Mouse (Mus musculus): ENCODE measurements around the gene Chaf1b. TPM values are rescaled to one million over a fixed set of nuclear protein-coding genes. Genes with fewer than 3 reads are reported as not detected.

Gene Chaf1b
- polyA plus RNA-seq, 1 experiment from 2014 or later = 78.9 TPM

GRCm38 (mm10) chr16:93893285-93893684 is 9.6 kb downstream of the Chaf1b start:
- 90% methylated on average over 5 of the region's 5 CpGs for WGBS
- Histone ChIP-seq H3K9ac (no peak overlapping the region), H3K4me3 (replicated peaks) (no peak overlapping the region), H3K27ac (no peak overlapping the region), H3K4me2 (no peak overlapping the region), H3K4me1 (no peaks in the 10 kb centered on the region), H3K27me3 (no peaks in the 10 kb centered on the region), H3K36me3 (peaks cover 80% of the 10 kb centered on the region), H3K9me3 (replicated peaks) (no peaks in the 10 kb centered on the region)
- no peak for ATAC-seq (replicated peaks; ENCODE audit: low FRiP score)

GRCm38 (mm10) chr16:93903027-93903426 is 19.3 kb downstream of the Chaf1b start:
- ATAC-seq (replicated peaks; ENCODE audit: low FRiP score) = no peak
- H3K27me3 ChIP-seq = no peaks in the 10 kb centered on the region
- H3K9ac ChIP-seq = no peak overlapping the region
- no peaks in the 10 kb centered on the region for H3K9me3 ChIP-seq (replicated peaks)
- H3K36me3 ChIP-seq = peaks cover 65% of the 10 kb centered on the region
- no peak overlapping the region for H3K27ac ChIP-seq
- WGBS = 82% methylated on average over 6 of the region's 6 CpGs
- no peak overlapping the region for H3K4me3 ChIP-seq (replicated peaks)
- H3K4me1 ChIP-seq = peaks cover 16% of the 10 kb centered on the region
- H3K4me2 ChIP-seq = no peak overlapping the region

- ATAC-seq (replicated peaks; ENCODE audit: low FRiP score) = peak; percentile 68
- Histone ChIP-seq H3K4me3 (replicated peaks) (no peak overlapping the region), H3K4me2 (no peak overlapping the region), H3K4me1 (peaks cover 19% of the 10 kb centered on the region), H3K27me3 (no peaks in the 10 kb centered on the region), H3K36me3 (peaks cover 45% of the 10 kb centered on the region), H3K9ac (no peak overlapping the region), H3K27ac (peak overlapping the region; percentile 62), H3K9me3 (replicated peaks) (no peaks in the 10 kb centered on the region)
- WGBS = 63% methylated on average over 11 of the region's 11 CpGs
These were observed 22.7 kb downstream of the Chaf1b start for GRCm38 (mm10) chr16:93906156-93907014.

- peak overlapping the region; percentile 62 for H3K27ac ChIP-seq
- 75% methylated on average over 5 of the region's 5 CpGs for WGBS
- no peak for ATAC-seq (replicated peaks; ENCODE audit: low FRiP score)
These were observed 24.1 kb downstream of the Chaf1b start for GRCm38 (mm10) chr16:93907761-93908160.

GRCm38 (mm10) chr16:93908196-93908595 is 24.5 kb downstream of the Chaf1b start:
- Histone ChIP-seq H3K9ac (no peak overlapping the region), H3K4me3 (replicated peaks) (no peak overlapping the region), H3K36me3 (peaks cover 27% of the 10 kb centered on the region), H3K27ac (no peak overlapping the region), H3K9me3 (replicated peaks) (no peaks in the 10 kb centered on the region), H3K4me2 (no peak overlapping the region), H3K4me1 (peaks cover 33% of the 10 kb centered on the region), H3K27me3 (no peaks in the 10 kb centered on the region)
- 89% methylated on average over 8 of the region's 8 CpGs for WGBS
- no peak for ATAC-seq (replicated peaks; ENCODE audit: low FRiP score)

More at GRCm38 (mm10) chr16:93907761-93908160, 24.1 kb downstream of the Chaf1b start:
- H3K4me1 ChIP-seq = peaks cover 31% of the 10 kb centered on the region
- peaks cover 31% of the 10 kb centered on the region for H3K36me3 ChIP-seq
- no peaks in the 10 kb centered on the region for H3K9me3 ChIP-seq (replicated peaks)
- H3K4me3 ChIP-seq (replicated peaks) = no peak overlapping the region
- no peaks in the 10 kb centered on the region for H3K27me3 ChIP-seq
- no peak overlapping the region for H3K4me2 ChIP-seq
- H3K9ac ChIP-seq = no peak overlapping the region

- peaks cover 41% of the 10 kb centered on the region for H3K4me1 ChIP-seq
- no peak for ATAC-seq (replicated peaks; ENCODE audit: low FRiP score)
- no peak overlapping the region for H3K4me2 ChIP-seq
- WGBS = 84% methylated on average over 3 of the region's 3 CpGs
- H3K9ac ChIP-seq = no peak overlapping the region
- no peak overlapping the region for H3K4me3 ChIP-seq (replicated peaks)
- peaks cover 10% of the 10 kb centered on the region for H3K36me3 ChIP-seq
- no peaks in the 10 kb centered on the region for H3K27me3 ChIP-seq
- H3K9me3 ChIP-seq (replicated peaks) = no peaks in the 10 kb centered on the region
- no peak overlapping the region for H3K27ac ChIP-seq
These were observed 26.2 kb downstream of the Chaf1b start for GRCm38 (mm10) chr16:93909936-93910335.

- no peaks in the 10 kb centered on the region for H3K9me3 ChIP-seq (replicated peaks)
- H3K27me3 ChIP-seq = no peaks in the 10 kb centered on the region
- H3K27ac ChIP-seq = peak overlapping the region; percentile 81; the same call in 1 of the 2 replicates
- H3K4me3 ChIP-seq (replicated peaks) = no peak overlapping the region
- 74% methylated on average over 28 of the region's 28 CpGs for WGBS
- no peak for ATAC-seq (replicated peaks; ENCODE audit: low FRiP score)
- H3K9ac ChIP-seq = no peak overlapping the region
- peaks cover 39% of the 10 kb centered on the region for H3K4me1 ChIP-seq
- no peak overlapping the region for H3K4me2 ChIP-seq
- peaks cover under 1% of the 10 kb centered on the region for H3K36me3 ChIP-seq
These were observed 27.3 kb downstream of the Chaf1b start for GRCm38 (mm10) chr16:93910735-93911665.

- Histone ChIP-seq H3K27ac (peak overlapping the region; percentile 81), H3K4me2 (0 out of 2 replicates have a peak overlapping the region, but pooled peaks have one; percentile 1), H3K27me3 (no peaks in the 10 kb centered on the region), H3K9ac (no peak overlapping the region), H3K4me3 (replicated peaks) (no peak overlapping the region), H3K9me3 (replicated peaks) (no peaks in the 10 kb centered on the region), H3K4me1 (peaks cover 31% of the 10 kb centered on the region), H3K36me3 (no peaks in the 10 kb centered on the region)
- ATAC-seq (replicated peaks; ENCODE audit: low FRiP score) = peak; percentile 94
- 28% methylated on average over 5 of the region's 5 CpGs for WGBS
These were observed 28.5 kb downstream of the Chaf1b start for GRCm38 (mm10) chr16:93912158-93912557.

- no peak for ATAC-seq (replicated peaks; ENCODE audit: low FRiP score)
- no peaks in the 10 kb centered on the region for H3K9me3 ChIP-seq (replicated peaks)
- no peaks in the 10 kb centered on the region for H3K36me3 ChIP-seq
- H3K4me3 ChIP-seq (replicated peaks) = no peak overlapping the region
- no peak overlapping the region for H3K9ac ChIP-seq
- H3K27ac ChIP-seq = peak overlapping the region; percentile 81
- 54% methylated on average over 3 of the region's 3 CpGs for WGBS
- H3K4me2 ChIP-seq = 0 out of 2 replicates have a peak overlapping the region, but pooled peaks have one; percentile 1
- peaks cover 27% of the 10 kb centered on the region for H3K4me1 ChIP-seq
- no peaks in the 10 kb centered on the region for H3K27me3 ChIP-seq
These were observed 29.1 kb downstream of the Chaf1b start for GRCm38 (mm10) chr16:93912808-93913207.

- 68% methylated on average over 10 of the region's 10 CpGs for WGBS
- Histone ChIP-seq H3K4me3 (replicated peaks) (no peak overlapping the region), H3K4me1 (peaks cover 38% of the 10 kb centered on the region), H3K9ac (no peak overlapping the region), H3K36me3 (no peaks in the 10 kb centered on the region), H3K27me3 (no peaks in the 10 kb centered on the region), H3K9me3 (replicated peaks) (no peaks in the 10 kb centered on the region), H3K27ac (no peak overlapping the region), H3K4me2 (no peak overlapping the region)
- no peak for ATAC-seq (replicated peaks; ENCODE audit: low FRiP score)
These were observed 30.3 kb downstream of the Chaf1b start for GRCm38 (mm10) chr16:93913881-93914576.

- ATAC-seq (replicated peaks; ENCODE audit: low FRiP score) = no peak
- H3K27me3 ChIP-seq = no peaks in the 10 kb centered on the region
- 34% methylated on average over 8 of the region's 10 CpGs for WGBS
These were observed 31.7 kb downstream of the Chaf1b start for GRCm38 (mm10) chr16:93915338-93915849.

More at GRCm38 (mm10) chr16:93915338-93915849, 31.7 kb downstream of the Chaf1b start:
- Histone ChIP-seq H3K27ac (no peak overlapping the region), H3K4me3 (replicated peaks) (no peak overlapping the region), H3K4me1 (peaks cover 48% of the 10 kb centered on the region), H3K4me2 (no peak overlapping the region), H3K36me3 (no peaks in the 10 kb centered on the region), H3K9me3 (replicated peaks) (no peaks in the 10 kb centered on the region), H3K9ac (no peak overlapping the region)
